Mouse (Mus musculus) E14TG2a.4 (cell line): Measurements from ENCODE around the gene Rgs3.

Experiments
- CTCF ChIP-seq: conservative IDR thresholded peaks from 2 replicates; pipeline ENCODE4 v1.5.1; 2014; ENCODE audit warnings: low read length
- NANOG ChIP-seq: IDR thresholded peaks from 2 replicates; pipeline ENCODE4 v1.6.1; 2014; ENCODE audit warnings: borderline replicate concordance, low read length, mixed read lengths
- POU5F1 ChIP-seq: IDR thresholded peaks from 2 replicates; pipeline ENCODE4 v1.6.1; 2014; ENCODE audit warnings: low read length, borderline replicate concordance

DNA sequence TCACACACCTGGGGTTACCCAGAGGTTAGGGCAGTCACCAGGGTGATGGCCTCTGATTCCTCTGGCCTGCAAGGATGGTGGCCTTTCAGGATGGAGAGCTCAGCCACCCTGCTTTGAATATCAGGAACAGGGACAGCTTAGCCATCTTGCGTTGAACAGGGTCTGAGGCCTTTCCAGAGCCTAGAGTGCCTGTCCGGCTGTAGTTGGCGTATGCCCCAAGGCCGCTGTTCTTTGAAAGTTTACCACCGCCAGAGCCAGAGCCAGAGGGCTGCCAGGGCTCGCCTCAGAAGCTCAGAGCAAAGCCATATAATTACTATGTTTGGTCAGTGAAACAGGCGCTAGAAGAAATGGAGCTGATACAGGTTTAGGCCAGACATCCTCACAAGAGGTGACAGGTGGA lies 68.9 kb downstream of the Rgs3 start:
- no peak for TF ChIP-seq CTCF
- TF ChIP-seq POU5F1, result no peak
- no peak for TF ChIP-seq NANOG
